Mouse (Mus musculus) CH12.LX (cell line): ENCODE measurements around the gene Brf1.

ENCODE experiments used
- CTCF ChIP-seq, 2 experiments: IDR thresholded peaks in 1 of 2; conservative IDR thresholded peaks in 1 of 2; 2 replicates each; pipeline ENCODE4 v1.5.1; 2011 to 2012; ENCODE audit warnings: low read depth in 2 of 2, low read length in 2 of 2, improper control_type of control experiment in 1 of 2, inconsistent platforms in 1 of 2, mild to moderate bottlenecking in 1 of 2, moderate library complexity in 1 of 2
- EP300 ChIP-seq: IDR thresholded peaks from 2 replicates; pipeline ENCODE4 v1.6.1; 2011; ENCODE audit warnings: low read length, improper control_type of control experiment
- HCFC1 ChIP-seq: IDR thresholded peaks from 2 replicates; pipeline ENCODE4 v1.6.1; 2012; ENCODE audit warnings: low read depth, mild to moderate bottlenecking, inconsistent platforms, low read length, improper control_type of control experiment
- ZKSCAN1 ChIP-seq: IDR thresholded peaks from 2 replicates; pipeline ENCODE4 v1.6.1; 2012; ENCODE audit warnings: low read depth, inconsistent platforms, low read length, improper control_type of control experiment, borderline replicate concordance

GRCm38 (mm10) chr12:113038414-113038813 is 37.9 kb upstream of the Brf1 start:
- TF ChIP-seq EP300 (no peak), ZKSCAN1 (no peak), CTCF (conservative IDR thresholded peaks at IDR 0.05 in 1 of 2, IDR thresholded peaks at IDR 0.05 in 1 of 2; ENCODE audit: low read depth in 2 of 2, low read length in 2 of 2) (no peak), HCFC1 (no peak)
